Mouse (Mus musculus) heart, adult 2 months (tissue): ENCODE measurements around the gene Lzts2. TPM values are rescaled to one million over a fixed set of nuclear protein-coding genes. Genes with fewer than 3 reads are reported as not detected.
A peak's percentile ranks its signal among the peaks of the same experiment; 100 is the strongest.

Source experiments
- DNase-seq, 2 experiments: peaks; one replicate each; pipeline ENCODE4 v3.0.0; 2021
- H3K27ac ChIP-seq: fragments of 200-600 bp; 2 replicates; pipeline ENCODE4 v1.8.1; 2022
- H3K27me3 ChIP-seq: fragments of 200-500 bp; 2 replicates; pipeline ENCODE4 v1.6.1; 2012; ENCODE audit warnings: mild to moderate bottlenecking, low read length, inconsistent platforms, mixed read lengths; ENCODE audit not compliant: control insufficient read depth, insufficient read depth
- H3K36me3 ChIP-seq: fragments of 200-500 bp; 2 replicates; pipeline ENCODE4 v1.6.1; 2012; ENCODE audit warnings: low read length, inconsistent platforms; ENCODE audit not compliant: control insufficient read depth, insufficient read depth
- H3K4me1 ChIP-seq: fragments of 200-500 bp; 2 replicates; pipeline ENCODE4 v1.6.1; 2011; ENCODE audit warnings: low read length; ENCODE audit not compliant: control insufficient read depth, insufficient read depth
- H3K4me3 ChIP-seq: fragments of 200-600 bp; 2 replicates; pipeline ENCODE4 v1.8.1; 2022
- H3K79me2 ChIP-seq: fragments of 200-500 bp; replicated peaks from 2 replicates; pipeline ENCODE4 v1.6.1; 2012; ENCODE audit warnings: mild to moderate bottlenecking, inconsistent platforms, low read length, moderate library complexity, mixed read lengths; ENCODE audit not compliant: control insufficient read depth, insufficient read depth
- H3K9ac ChIP-seq: fragments of 200-500 bp; 2 replicates; pipeline ENCODE4 v1.6.1; 2012; ENCODE audit warnings: low read depth, mild to moderate bottlenecking, control low read depth, inconsistent platforms, low read length, mixed read lengths
- CTCF ChIP-seq: fragments of 200-600 bp; IDR thresholded peaks from 2 replicates; pipeline ENCODE4 v1.8.1; 2022; ENCODE audit warnings: antibody characterized with exemption, mild to moderate bottlenecking, moderate library complexity
- EP300 ChIP-seq: fragments of 200-500 bp; IDR thresholded peaks from 2 replicates; pipeline ENCODE4 v1.6.1; 2011; ENCODE audit warnings: low read depth, low read length, control low read depth; ENCODE audit not compliant: insufficient read depth
- POLR2A ChIP-seq: fragments of 200-500 bp; IDR thresholded peaks from 2 replicates; pipeline ENCODE4 v1.6.1; 2011; ENCODE audit warnings: mild to moderate bottlenecking, low read depth, low read length, control low read depth; ENCODE audit not compliant: insufficient read depth
- WGBS: fragments of 180-500 bp; shearing (Covaris S2); methylation state at CpG from one replicate; pipeline ENCODE4 v1.1.7; 2018; 5-methylcytosine and 5-hydroxymethylcytosine counted together
- intact Hi-C: fragments of 180-260 bp; cut with DNase I; formaldehyde crosslinking; loops from one replicate; pipeline ENCODE4 v1.15.1; 2025
- polyA plus RNA-seq: library from polyadenylated mRNA; depleted of rRNA; stranded (reverse); fragments of >200 nt; gene quantifications from 2 replicates; pipeline ENCODE4 v1.2.3, GENCODE M21; 2012
- total RNA-seq, 2 experiments: library from RNA; stranded (reverse); gene quantifications; 2 replicates each; pipeline ENCODE4 v1.2.3; 2021

The Lzts2 gene
- total and polyA plus RNA-seq, 3 experiments, result 59.1 to 68.1 (median 61.6) TPM

DNA sequence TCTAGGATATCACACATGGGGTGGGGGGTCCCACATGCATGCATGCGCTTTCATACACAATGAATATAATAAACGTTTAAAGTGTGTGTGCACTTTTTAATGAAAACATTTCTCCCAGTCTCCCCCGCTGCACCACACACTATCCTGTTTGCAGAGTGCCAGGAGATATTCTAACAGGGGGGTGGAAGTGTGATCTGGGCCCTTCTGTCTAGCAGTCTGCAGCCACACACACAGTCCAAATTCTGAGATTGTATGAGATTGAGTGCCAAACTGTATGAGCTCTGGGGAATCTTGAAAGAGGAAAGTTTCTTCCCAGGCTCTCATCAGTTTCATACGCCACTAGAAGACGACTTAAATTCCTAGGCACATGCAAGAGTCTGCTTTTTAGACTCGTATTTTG is 26.4 kb upstream of the Lzts2 start:
- WGBS, result 73% methylated on average over 6 of the region's 6 CpGs
- peaks cover 3% of the 10 kb centered on the region; the same call in 1 of the 2 replicates for H3K27me3 ChIP-seq
- no peak overlapping the region for H3K27ac ChIP-seq
- TF ChIP-seq CTCF, result no peak
- no peak for TF ChIP-seq POLR2A
- no peak for TF ChIP-seq EP300
- peaks cover 3% of the 10 kb centered on the region; the same call in 1 of the 2 replicates for H3K4me1 ChIP-seq
- H3K9ac ChIP-seq, result no peak overlapping the region
- no peak overlapping the region for H3K4me3 ChIP-seq
- H3K36me3 ChIP-seq, result no peaks in the 10 kb centered on the region
- H3K79me2 ChIP-seq, result no peaks in the 10 kb centered on the region
- no peak for DNase-seq
- intact Hi-C loops, result no loop called here

DNA sequence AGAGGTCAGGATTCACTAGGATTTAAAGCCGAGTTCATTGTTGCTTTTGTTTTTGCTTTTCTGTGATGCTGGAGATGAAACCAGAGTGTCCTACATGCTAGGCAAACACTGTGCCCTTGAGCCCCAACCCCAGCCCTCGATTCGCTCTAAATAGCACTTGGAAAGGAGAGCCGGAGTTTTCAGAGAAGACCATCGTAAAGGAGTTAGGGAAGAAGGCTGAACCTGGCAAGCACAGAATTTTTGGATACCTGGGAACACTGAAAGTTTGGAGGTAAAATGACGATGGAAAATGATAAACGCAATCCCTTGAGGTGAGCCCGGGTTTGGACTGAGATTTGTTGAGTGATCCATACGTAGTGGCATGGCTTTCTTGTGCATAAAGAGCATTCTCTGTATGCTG is 25.9 kb upstream of the Lzts2 start:
- WGBS, result 37% methylated on average over 9 of the region's 9 CpGs
- TF ChIP-seq POLR2A (no peak), EP300 (no peak), CTCF (no peak)
- no peaks in the 10 kb centered on the region for H3K36me3 ChIP-seq
- intact Hi-C loops, result no loop called here
- no peak overlapping the region for H3K9ac ChIP-seq
- H3K27ac ChIP-seq, result no peak overlapping the region
- peaks cover 3% of the 10 kb centered on the region; the same call in 1 of the 2 replicates for H3K27me3 ChIP-seq
- H3K4me1 ChIP-seq, result peaks cover 3% of the 10 kb centered on the region; the same call in 1 of the 2 replicates
- H3K79me2 ChIP-seq, result no peaks in the 10 kb centered on the region
- no peak overlapping the region for H3K4me3 ChIP-seq
- no peak for DNase-seq

DNA sequence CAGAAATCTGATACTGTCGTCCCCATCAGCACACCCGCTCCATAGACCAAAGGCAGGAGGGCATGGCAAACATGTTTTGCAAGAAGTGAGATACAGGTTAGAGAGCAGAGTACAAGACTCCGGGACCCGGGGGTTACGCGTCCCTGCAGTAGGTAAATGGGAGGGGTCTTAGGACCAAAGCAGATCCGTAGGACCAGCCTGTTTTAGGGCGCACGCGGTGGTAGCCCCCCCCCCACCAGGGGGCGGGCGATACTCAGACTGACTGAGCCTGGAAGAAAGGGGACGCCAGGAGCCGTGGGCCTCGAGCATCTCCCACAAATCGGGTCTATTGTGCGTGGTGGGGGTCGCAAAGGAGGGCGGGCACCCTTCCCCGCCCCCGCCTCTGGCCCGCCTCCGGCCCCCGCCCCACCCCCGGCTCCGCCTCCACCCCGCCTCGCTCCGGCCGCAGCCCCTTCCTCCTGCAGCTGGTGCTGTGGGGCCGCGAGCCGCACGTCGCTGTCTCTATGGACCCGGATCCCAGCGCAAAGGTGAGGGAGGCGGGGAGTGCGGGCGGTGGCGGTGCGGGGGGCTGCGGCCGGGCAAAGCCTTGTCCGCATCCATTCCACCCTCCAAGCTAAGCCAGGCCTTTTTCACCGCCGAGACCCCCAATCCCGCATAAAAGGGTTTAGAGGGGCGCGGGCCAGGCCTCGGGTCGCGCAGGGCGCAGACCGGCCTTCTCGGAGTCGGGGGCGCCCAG is 25.2 kb upstream of the Lzts2 start, which contains the start of gene Sema4g:
Gene Sema4g (plus strand): TSS at position 271 of the 736 bp plus-strand sequence.
- Histone ChIP-seq H3K27me3 (peaks cover 3% of the 10 kb centered on the region; the same call in 1 of the 2 replicates), H3K4me1 (peaks cover 3% of the 10 kb centered on the region; the same call in 1 of the 2 replicates)
- peak; percentile 28 to 56 for DNase-seq

DNA sequence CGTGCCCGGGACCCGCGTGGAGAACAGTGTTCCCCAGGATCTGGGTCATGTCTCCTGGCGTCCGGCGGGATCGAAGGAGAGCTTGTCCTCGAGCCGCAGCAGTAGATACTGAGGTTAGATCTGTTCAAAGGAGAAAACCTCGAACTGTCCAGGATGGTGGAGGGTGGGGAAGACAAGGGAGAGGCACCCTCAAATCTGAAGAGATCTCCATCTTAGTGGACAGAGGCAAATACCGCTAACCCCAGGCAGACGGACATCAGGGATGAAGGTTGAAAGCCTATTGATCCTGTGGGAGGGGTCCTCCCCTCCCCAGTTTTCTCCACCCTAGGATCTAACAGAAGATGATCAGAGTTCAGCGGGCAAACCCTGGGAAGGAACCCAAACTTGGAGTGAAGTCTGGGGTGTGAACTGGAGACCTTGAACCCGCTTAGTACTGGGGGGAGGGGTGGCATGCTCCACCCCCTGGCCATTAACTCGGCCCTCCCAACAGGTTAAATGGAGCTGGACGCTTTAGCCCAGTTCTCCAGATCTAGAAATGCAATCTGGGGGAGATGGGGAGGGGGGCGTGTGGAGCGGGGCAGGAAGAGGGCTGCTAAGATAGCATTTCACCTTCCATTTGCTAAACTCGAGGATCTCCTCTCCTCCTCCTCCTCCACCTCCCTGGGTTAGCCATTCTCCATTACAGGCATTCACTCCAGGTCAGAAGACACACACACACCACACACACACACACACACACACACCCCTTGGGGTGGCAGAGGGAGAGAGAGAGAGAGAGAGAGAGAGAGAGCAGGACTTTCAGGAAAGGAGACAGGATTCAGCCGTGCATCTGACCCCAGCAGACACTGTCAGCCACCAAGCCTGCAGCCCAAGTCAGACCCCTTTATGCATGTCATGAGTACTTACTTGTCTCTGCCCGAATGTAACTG is 24.4 kb upstream of the Lzts2 start:
- H3K36me3 ChIP-seq, result no peaks in the 10 kb centered on the region
- H3K4me3 ChIP-seq, result peak overlapping the region; percentile 52
- H3K9ac ChIP-seq, result peak overlapping the region; percentile 62
- H3K27me3 ChIP-seq, result peaks cover 3% of the 10 kb centered on the region; the same call in 1 of the 2 replicates
- intact Hi-C loops, result no loop called here
- WGBS, result 22% methylated on average over 22 of the region's 22 CpGs
- TF ChIP-seq EP300 (no peak), POLR2A (no peak), CTCF (no peak)
- no peak overlapping the region for H3K27ac ChIP-seq
- H3K4me1 ChIP-seq, result peaks cover 3% of the 10 kb centered on the region; the same call in 1 of the 2 replicates
- no peaks in the 10 kb centered on the region for H3K79me2 ChIP-seq
- DNase-seq, result no peak

More for the DNA sequence above, 25.2 kb upstream of the Lzts2 start, which contains the start of gene Sema4g:
- WGBS, result 2% methylated on average over 57 of the region's 58 CpGs
- no peaks in the 10 kb centered on the region for H3K36me3 ChIP-seq
- peak within 1 kb of the TSS; percentile 52 for H3K4me3 ChIP-seq
- H3K9ac ChIP-seq, result peak within 1 kb of the TSS; percentile 62
- no peak for TF ChIP-seq POLR2A
- TF ChIP-seq CTCF, result peak; percentile 69
- intact Hi-C loops, result no loop called here
- H3K79me2 ChIP-seq, result no peaks in the 10 kb centered on the region
- H3K27ac ChIP-seq, result no peak within 1 kb of the TSS

DNA sequence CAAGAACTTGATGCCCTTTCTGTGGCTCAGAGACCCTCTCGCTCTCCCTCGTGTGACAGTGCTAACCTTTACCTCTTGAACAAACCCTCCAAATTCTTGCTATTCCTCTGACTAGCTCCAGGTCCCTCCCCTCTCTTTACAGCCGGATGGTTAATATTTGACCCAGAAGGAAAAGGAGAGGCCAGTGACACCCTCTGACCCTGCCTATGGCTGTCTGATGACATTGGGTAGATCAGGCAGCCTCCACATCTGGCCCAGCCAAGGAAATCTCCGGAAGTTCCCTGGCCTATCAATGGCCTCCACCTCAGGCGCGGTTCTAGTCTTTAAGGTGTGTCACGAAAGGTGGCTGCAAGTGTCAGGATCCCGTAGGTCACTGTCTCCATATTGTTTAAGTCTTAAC is 23.2 kb upstream of the Lzts2 start:
- intact Hi-C loops, result no loop called here
- Histone ChIP-seq H3K4me1 (peaks cover 3% of the 10 kb centered on the region; the same call in 1 of the 2 replicates), H3K27ac (no peak overlapping the region), H3K4me3 (no peak overlapping the region), H3K79me2 (no peaks in the 10 kb centered on the region), H3K36me3 (no peaks in the 10 kb centered on the region), H3K9ac (no peak overlapping the region), H3K27me3 (peaks cover 3% of the 10 kb centered on the region; the same call in 1 of the 2 replicates)
- TF ChIP-seq EP300, result no peak
- no peak for TF ChIP-seq CTCF
- no peak for TF ChIP-seq POLR2A
- WGBS, result 91% methylated on average over 8 of the region's 8 CpGs
- no peak for DNase-seq
